Mouse (Mus musculus) liver, embryonic 15.5 days (tissue): ENCODE results near the gene Atp2b1. TPM values are rescaled to one million over a fixed set of nuclear protein-coding genes. Genes with fewer than 3 reads are reported as not detected.

Experiments
- ATAC-seq: fragments of 200-750 bp; cut with Nextera tagmentation; 2 replicates; pipeline ENCODE4 v1.8.0; 2017; ENCODE audit warnings: moderate number of reproducible peaks, mild to moderate bottlenecking, moderate library complexity; ENCODE audit not compliant: insufficient read depth
- H3K27ac ChIP-seq: fragments of 300-500 bp; sonication (generic); replicated peaks from 2 replicates; pipeline ENCODE4 v1.5.1; 2015; ENCODE audit warnings: mild to moderate bottlenecking, inconsistent platforms
- H3K27me3 ChIP-seq: fragments of 300-500 bp; sonication (generic); 2 replicates; pipeline ENCODE4 v1.6.1; 2015; ENCODE audit warnings: mild to moderate bottlenecking, inconsistent platforms
- H3K36me3 ChIP-seq: fragments of 300-500 bp; sonication (generic); replicated peaks from 2 replicates; pipeline ENCODE4 v1.6.1; 2015; ENCODE audit warnings: moderate library complexity, mild to moderate bottlenecking, inconsistent platforms
- H3K4me1 ChIP-seq: fragments of 300-500 bp; sonication (generic); replicated peaks from 2 replicates; pipeline ENCODE4 v1.6.1; 2015; ENCODE audit warnings: inconsistent platforms
- H3K4me2 ChIP-seq: fragments of 300-500 bp; sonication (generic); 2 replicates; pipeline ENCODE4 v1.6.1; 2015; ENCODE audit warnings: moderate library complexity, mild to moderate bottlenecking, inconsistent platforms
- H3K4me3 ChIP-seq: fragments of 300-500 bp; sonication (generic); replicated peaks from 2 replicates; pipeline ENCODE4 v1.5.1; 2015; ENCODE audit warnings: mild to moderate bottlenecking, inconsistent platforms
- H3K9ac ChIP-seq: fragments of 300-500 bp; sonication (generic); 2 replicates; pipeline ENCODE4 v1.6.1; 2015; ENCODE audit warnings: moderate library complexity, mild to moderate bottlenecking, inconsistent platforms
- H3K9me3 ChIP-seq: fragments of 300-500 bp; sonication (generic); replicated peaks from 2 replicates; pipeline ENCODE4 v1.6.1; 2016; ENCODE audit warnings: inconsistent platforms
- WGBS: fragments of 180-500 bp; shearing (Covaris S2); methylation state at CpG from one replicate; pipeline ENCODE4 v1.1.7; 2015; ENCODE audit warnings: mixed read lengths; ENCODE audit not compliant: insufficient replicate concordance; 5-methylcytosine and 5-hydroxymethylcytosine counted together
- polyA plus RNA-seq: library from polyadenylated mRNA; unstranded; fragments of >200 nt; fragmentation: Nextera tagmentation; extraction: Ambion mirVana; gene quantifications from 2 replicates; pipeline ENCODE4 v1.2.1, GENCODE M21; 2015

Gene Atp2b1
- polyA plus RNA-seq, 1 experiment from 2014 or later: 33.3 TPM

- H3K27me3 ChIP-seq: no peaks in the 10 kb centered on the region
- no peaks in the 10 kb centered on the region for H3K9me3 ChIP-seq
- WGBS: 77% methylated on average over 8 of the region's 8 CpGs
- peak overlapping the region; percentile 38 for H3K4me2 ChIP-seq
- no peak overlapping the region for H3K9ac ChIP-seq
- H3K36me3 ChIP-seq: no peaks in the 10 kb centered on the region
- no peak for ATAC-seq
- H3K27ac ChIP-seq: no peak overlapping the region
- no peak overlapping the region for H3K4me3 ChIP-seq
- H3K4me1 ChIP-seq: peaks cover 43% of the 10 kb centered on the region
Observed at GRCm38 (mm10) chr10:98962092-98962491, 47.9 kb downstream of the Atp2b1 start.

- Histone ChIP-seq H3K36me3 (peaks cover 13% of the 10 kb centered on the region), H3K4me1 (peaks cover 28% of the 10 kb centered on the region), H3K9ac (no peak overlapping the region), H3K4me3 (no peak overlapping the region), H3K27ac (no peak overlapping the region), H3K9me3 (no peaks in the 10 kb centered on the region), H3K4me2 (no peak overlapping the region), H3K27me3 (no peaks in the 10 kb centered on the region)
- ATAC-seq: no peak
- WGBS: 46% methylated on average over 13 of the region's 13 CpGs
Observed at GRCm38 (mm10) chr10:98966407-98967215, 52.4 kb downstream of the Atp2b1 start.

- Histone ChIP-seq H3K4me1 (peaks cover 21% of the 10 kb centered on the region), H3K4me3 (no peak overlapping the region), H3K4me2 (no peak overlapping the region), H3K27ac (no peak overlapping the region), H3K27me3 (no peaks in the 10 kb centered on the region), H3K9me3 (no peaks in the 10 kb centered on the region), H3K9ac (no peak overlapping the region), H3K36me3 (peaks cover 13% of the 10 kb centered on the region)
- WGBS: 85% methylated on average over 15 of the region's 15 CpGs
- no peak for ATAC-seq
Observed at GRCm38 (mm10) chr10:98967240-98967891, 53.2 kb downstream of the Atp2b1 start.

GRCm38 (mm10) chr10:98970917-98971316 is 56.7 kb downstream of the Atp2b1 start:
- no peak for ATAC-seq
- H3K4me1 ChIP-seq: peaks cover 2% of the 10 kb centered on the region
- no peak overlapping the region for H3K4me2 ChIP-seq
- H3K9me3 ChIP-seq: no peaks in the 10 kb centered on the region
- peaks cover 13% of the 10 kb centered on the region for H3K36me3 ChIP-seq
- H3K9ac ChIP-seq: no peak overlapping the region
- whole genome bisulfite sequencing: 81% methylated on average over 3 of the region's 3 CpGs
- no peak overlapping the region for H3K27ac ChIP-seq
- H3K27me3 ChIP-seq: no peaks in the 10 kb centered on the region
- H3K4me3 ChIP-seq: no peak overlapping the region

- no peak for ATAC-seq
- Histone ChIP-seq H3K36me3 (peaks cover 13% of the 10 kb centered on the region), H3K4me2 (no peak overlapping the region), H3K27ac (no peak overlapping the region), H3K27me3 (no peaks in the 10 kb centered on the region), H3K4me3 (no peak overlapping the region), H3K9me3 (no peaks in the 10 kb centered on the region), H3K4me1 (no peaks in the 10 kb centered on the region; the same call in 1 of the 2 replicates), H3K9ac (no peak overlapping the region)
- WGBS: 46% methylated on average over 2 of the region's 2 CpGs
Observed at GRCm38 (mm10) chr10:98972359-98972758, 58.2 kb downstream of the Atp2b1 start.

GRCm38 (mm10) chr10:98972912-98973605 is 58.9 kb downstream of the Atp2b1 start:
- Histone ChIP-seq H3K36me3 (peaks cover 13% of the 10 kb centered on the region), H3K4me1 (no peaks in the 10 kb centered on the region; the same call in 1 of the 2 replicates), H3K27me3 (no peaks in the 10 kb centered on the region), H3K4me3 (no peak overlapping the region), H3K9me3 (no peaks in the 10 kb centered on the region), H3K4me2 (no peak overlapping the region), H3K9ac (no peak overlapping the region), H3K27ac (no peak overlapping the region)
- no peak for ATAC-seq
- 81% methylated on average over 18 of the region's 18 CpGs for WGBS

- ATAC-seq: no peak
- Histone ChIP-seq H3K4me3 (no peak overlapping the region), H3K27me3 (no peaks in the 10 kb centered on the region), H3K27ac (no peak overlapping the region), H3K9ac (no peak overlapping the region), H3K4me2 (no peak overlapping the region), H3K9me3 (no peaks in the 10 kb centered on the region), H3K4me1 (no peaks in the 10 kb centered on the region; the same call in 1 of the 2 replicates), H3K36me3 (peaks cover 3% of the 10 kb centered on the region; the same call in 1 of the 2 replicates)
- 75% methylated on average over 3 of the region's 3 CpGs for whole genome bisulfite sequencing
Observed at GRCm38 (mm10) chr10:98974645-98975044, 60.4 kb downstream of the Atp2b1 start.

- H3K4me3 ChIP-seq: no peak overlapping the region
- WGBS: 76% methylated on average over 6 of the region's 6 CpGs
- H3K9ac ChIP-seq: no peak overlapping the region
- no peaks in the 10 kb centered on the region; the same call in 1 of the 2 replicates for H3K4me1 ChIP-seq
- H3K9me3 ChIP-seq: no peaks in the 10 kb centered on the region
- no peak overlapping the region for H3K27ac ChIP-seq
- ATAC-seq: no peak
- no peaks in the 10 kb centered on the region for H3K36me3 ChIP-seq
- H3K27me3 ChIP-seq: no peaks in the 10 kb centered on the region
- no peak overlapping the region for H3K4me2 ChIP-seq
Observed at GRCm38 (mm10) chr10:98975611-98976010, 61.4 kb downstream of the Atp2b1 start.

- Histone ChIP-seq H3K9ac (no peak overlapping the region), H3K4me3 (no peak overlapping the region), H3K27ac (no peak overlapping the region), H3K9me3 (no peaks in the 10 kb centered on the region), H3K36me3 (peaks cover 4% of the 10 kb centered on the region; the same call in 1 of the 2 replicates), H3K27me3 (no peaks in the 10 kb centered on the region), H3K4me2 (no peak overlapping the region), H3K4me1 (no peaks in the 10 kb centered on the region; the same call in 1 of the 2 replicates)
- 78% methylated on average over 6 of the region's 6 CpGs for WGBS
- no peak for ATAC-seq
Observed at GRCm38 (mm10) chr10:98976877-98977494, 62.8 kb downstream of the Atp2b1 start.

- Histone ChIP-seq H3K4me2 (no peak overlapping the region), H3K4me3 (no peak overlapping the region), H3K36me3 (peaks cover 6% of the 10 kb centered on the region; the same call in 1 of the 2 replicates), H3K9me3 (no peaks in the 10 kb centered on the region), H3K4me1 (no peaks in the 10 kb centered on the region; the same call in 1 of the 2 replicates), H3K27ac (no peak overlapping the region), H3K27me3 (no peaks in the 10 kb centered on the region), H3K9ac (no peak overlapping the region)
- WGBS: 68% methylated on average over 6 of the region's 6 CpGs
- no peak for ATAC-seq
Observed at GRCm38 (mm10) chr10:98978766-98979165, 64.6 kb downstream of the Atp2b1 start.
